Mouse (Mus musculus) heart, adult 2 months (tissue): ENCODE data around the gene Tunar. TPM values are rescaled to one million over a fixed set of nuclear protein-coding genes. Genes with fewer than 3 reads are reported as not detected.

Source experiments
- DNase-seq, 2 experiments: peaks; one replicate each; pipeline ENCODE4 v3.0.0; 2021
- H3K27ac ChIP-seq: fragments of 200-600 bp; 2 replicates; pipeline ENCODE4 v1.8.1; 2022
- H3K27me3 ChIP-seq: fragments of 200-500 bp; 2 replicates; pipeline ENCODE4 v1.6.1; 2012; ENCODE audit warnings: mild to moderate bottlenecking, low read length, inconsistent platforms, mixed read lengths; ENCODE audit not compliant: control insufficient read depth, insufficient read depth
- H3K36me3 ChIP-seq: fragments of 200-500 bp; 2 replicates; pipeline ENCODE4 v1.6.1; 2012; ENCODE audit warnings: low read length, inconsistent platforms; ENCODE audit not compliant: control insufficient read depth, insufficient read depth
- H3K4me1 ChIP-seq: fragments of 200-500 bp; 2 replicates; pipeline ENCODE4 v1.6.1; 2011; ENCODE audit warnings: low read length; ENCODE audit not compliant: control insufficient read depth, insufficient read depth
- H3K4me3 ChIP-seq: fragments of 200-600 bp; 2 replicates; pipeline ENCODE4 v1.8.1; 2022
- H3K79me2 ChIP-seq: fragments of 200-500 bp; replicated peaks from 2 replicates; pipeline ENCODE4 v1.6.1; 2012; ENCODE audit warnings: mild to moderate bottlenecking, inconsistent platforms, low read length, moderate library complexity, mixed read lengths; ENCODE audit not compliant: control insufficient read depth, insufficient read depth
- H3K9ac ChIP-seq: fragments of 200-500 bp; 2 replicates; pipeline ENCODE4 v1.6.1; 2012; ENCODE audit warnings: low read depth, mild to moderate bottlenecking, control low read depth, inconsistent platforms, low read length, mixed read lengths
- CTCF ChIP-seq: fragments of 200-600 bp; IDR thresholded peaks from 2 replicates; pipeline ENCODE4 v1.8.1; 2022; ENCODE audit warnings: antibody characterized with exemption, mild to moderate bottlenecking, moderate library complexity
- EP300 ChIP-seq: fragments of 200-500 bp; IDR thresholded peaks from 2 replicates; pipeline ENCODE4 v1.6.1; 2011; ENCODE audit warnings: low read depth, low read length, control low read depth; ENCODE audit not compliant: insufficient read depth
- POLR2A ChIP-seq: fragments of 200-500 bp; IDR thresholded peaks from 2 replicates; pipeline ENCODE4 v1.6.1; 2011; ENCODE audit warnings: mild to moderate bottlenecking, low read depth, low read length, control low read depth; ENCODE audit not compliant: insufficient read depth
- WGBS: fragments of 180-500 bp; shearing (Covaris S2); methylation state at CpG from one replicate; pipeline ENCODE4 v1.1.7; 2018; 5-methylcytosine and 5-hydroxymethylcytosine counted together
- intact Hi-C: fragments of 180-260 bp; cut with DNase I; formaldehyde crosslinking; loops from one replicate; pipeline ENCODE4 v1.15.1; 2025
- polyA plus RNA-seq: library from polyadenylated mRNA; depleted of rRNA; stranded (reverse); fragments of >200 nt; gene quantifications from 2 replicates; pipeline ENCODE4 v1.2.3, GENCODE M21; 2012; rRNA removed
- total RNA-seq, 2 experiments: library from RNA; stranded (reverse); gene quantifications; 2 replicates each; pipeline ENCODE4 v1.2.3; 2021

Tunar gene
- total and polyA plus RNA-seq, 3 experiments: 0.09 to 0.10 TPM; not detected in 1

GRCm38 (mm10) chr12:105432807-105433206, 99.1 kb downstream of the Tunar start:
- 44% methylated on average over 3 of the region's 3 CpGs for WGBS
- Histone ChIP-seq H3K4me3 (no peak overlapping the region), H3K4me1 (no peaks in the 10 kb centered on the region), H3K36me3 (no peaks in the 10 kb centered on the region), H3K27me3 (no peaks in the 10 kb centered on the region), H3K27ac (no peak overlapping the region), H3K9ac (no peak overlapping the region), H3K79me2 (no peaks in the 10 kb centered on the region)
- TF ChIP-seq CTCF (no peak), POLR2A (no peak), EP300 (no peak)
- intact Hi-C loops: no loop called here
- no peak for DNase-seq

Other genes with a start within 250 kb of the Tunar start
- gene Tcl1b2, start 187.9 kb upstream of the Tunar start, total RNA-seq: not detected
- gene Tcl1b2, start 187.9 kb upstream of the Tunar start, polyA plus RNA-seq: not detected in 2 replicates
- gene Tcl1b1, start 174.2 kb upstream of the Tunar start, total RNA-seq: not detected
- not detected in 2 replicates for gene Tcl1b1, start 174.2 kb upstream of the Tunar start, polyA plus RNA-seq
- gene Tcl1b5, start 157.5 kb upstream of the Tunar start, total RNA-seq: not detected
- not detected in 2 replicates for gene Tcl1b5, start 157.5 kb upstream of the Tunar start, polyA plus RNA-seq
- gene Tcl1b3, start 142.8 kb upstream of the Tunar start, total RNA-seq: not detected
- gene Tcl1b3, start 142.8 kb upstream of the Tunar start, polyA plus RNA-seq: not detected in 2 replicates
- not detected for gene Tcl1b4, start 131.9 kb upstream of the Tunar start, total RNA-seq
- gene Tcl1b4, start 131.9 kb upstream of the Tunar start, polyA plus RNA-seq: not detected in 2 replicates
- not detected for gene Tcl1, start 111.1 kb upstream of the Tunar start, total RNA-seq
- not detected in 2 replicates for gene Tcl1, start 111.1 kb upstream of the Tunar start, polyA plus RNA-seq
- under 1 TPM; 0.14 to 0.16 TPM for gene D430019H16Rik, start 120.0 kb downstream of the Tunar start, total RNA-seq
- gene D430019H16Rik, start 120.0 kb downstream of the Tunar start, polyA plus RNA-seq: 1.0 and 1.1 TPM in 2 replicates
- gene Bdkrb2, start 229.4 kb downstream of the Tunar start, total RNA-seq: under 1 TPM; 0.34 to 0.39 TPM
- 0.20 and 0.35 TPM in 2 replicates for gene Bdkrb2, start 229.4 kb downstream of the Tunar start, polyA plus RNA-seq